Mouse (Mus musculus) liver, adult (tissue): ENCODE measurements around the gene Trabd2b.

ENCODE experiments used
- GATA4 ChIP-seq: IDR thresholded peaks from 2 replicates; pipeline ENCODE4 v1.6.1; 2014; ENCODE audit warnings: mild to moderate bottlenecking, low read length; ENCODE audit not compliant: insufficient replicate concordance

Gene Trabd2b

DNA sequence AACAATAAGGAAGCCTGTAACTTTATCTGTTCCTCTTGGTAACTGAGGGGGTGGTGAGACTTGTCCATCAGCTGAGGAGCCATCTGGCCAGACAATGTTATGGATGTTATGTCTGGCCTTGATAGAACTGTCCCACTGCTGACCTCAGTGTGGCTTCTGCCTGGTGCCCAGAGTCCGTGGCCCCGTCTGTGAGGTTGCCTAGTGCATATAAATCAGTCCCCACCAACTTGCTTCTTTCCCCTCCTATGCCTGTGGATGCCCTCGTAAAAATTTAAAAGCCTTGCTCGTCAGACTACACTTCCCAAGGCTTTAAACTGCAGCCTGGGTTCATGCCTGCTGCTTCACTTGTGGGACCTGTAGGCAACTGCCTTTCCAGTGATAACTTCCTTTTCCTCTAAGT is 85.6 kb downstream of the Trabd2b start:
- TF ChIP-seq GATA4 = no peak

DNA sequence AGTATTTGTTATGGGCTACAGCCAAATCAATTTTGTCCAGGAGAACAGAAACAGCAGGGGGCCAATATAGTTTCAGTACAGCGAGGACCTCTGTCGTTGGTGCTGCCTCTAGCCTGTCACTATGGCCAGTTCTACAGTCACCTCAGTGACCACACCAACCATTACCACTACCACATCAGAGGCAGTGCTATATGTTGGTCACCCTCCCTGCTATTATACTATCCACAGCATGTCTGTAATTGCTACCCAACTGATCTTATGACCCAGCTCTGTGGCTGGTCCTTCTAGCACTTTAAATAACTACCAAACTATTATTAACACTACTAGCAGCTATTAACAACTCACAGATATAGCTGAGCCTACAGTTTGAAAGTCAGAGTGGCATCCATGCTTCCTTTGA is 87.5 kb downstream of the Trabd2b start:
- no peak for TF ChIP-seq GATA4

DNA sequence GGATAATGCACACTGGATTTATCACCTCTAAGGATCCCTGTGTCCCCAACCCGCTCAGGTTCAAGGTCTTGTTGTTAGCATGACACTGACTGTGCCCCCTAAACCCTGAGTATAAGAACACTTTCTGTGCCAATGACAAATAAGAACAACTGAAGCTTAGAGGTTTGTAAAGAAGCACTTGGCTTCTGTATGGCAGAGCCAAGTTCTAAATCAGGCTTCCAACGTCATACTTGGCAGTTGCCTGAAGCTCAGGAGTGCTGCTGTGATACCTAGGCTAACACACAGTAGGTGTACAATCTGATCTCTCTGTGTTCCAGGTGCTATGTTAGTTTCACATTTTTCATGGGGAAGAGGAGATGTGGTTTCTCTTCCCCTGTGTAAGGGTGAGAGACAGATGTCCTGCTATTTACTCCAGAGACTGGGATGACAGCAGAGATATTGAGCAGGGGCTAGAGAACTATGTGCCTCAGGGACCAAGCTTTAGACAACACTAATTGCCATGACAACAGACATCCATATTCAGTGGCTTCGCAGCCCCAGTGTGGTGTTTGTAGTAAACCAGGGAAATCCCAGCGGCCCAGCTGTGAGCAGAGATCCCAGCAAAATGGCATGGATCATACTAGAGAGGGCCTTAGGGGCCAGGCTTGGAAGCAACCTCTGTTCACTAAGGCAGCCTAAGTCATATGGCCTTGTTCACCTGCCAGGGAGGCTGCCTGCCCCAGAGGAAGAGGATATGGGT is 89.3 kb downstream of the Trabd2b start:
- TF ChIP-seq GATA4 = no peak

DNA sequence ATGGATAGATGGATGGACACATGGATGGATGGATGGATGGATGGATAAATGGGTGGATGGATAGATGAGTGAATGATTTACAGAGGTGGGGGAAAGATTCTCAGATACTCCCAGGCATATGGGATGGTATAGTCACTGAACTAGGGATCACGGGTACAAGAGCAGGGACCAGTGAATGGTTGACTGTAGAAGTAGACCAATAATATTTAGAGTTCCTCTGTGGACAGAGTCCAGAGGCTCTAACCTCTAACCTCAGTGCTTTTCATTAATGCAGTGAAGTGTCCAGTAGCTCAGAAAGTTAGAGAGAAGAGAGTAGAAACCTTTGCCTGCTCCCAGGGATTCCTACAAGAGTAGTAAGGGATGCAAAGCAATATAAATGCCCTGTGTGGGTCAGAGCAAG is 93.1 kb downstream of the Trabd2b start:
- no peak for TF ChIP-seq GATA4

DNA sequence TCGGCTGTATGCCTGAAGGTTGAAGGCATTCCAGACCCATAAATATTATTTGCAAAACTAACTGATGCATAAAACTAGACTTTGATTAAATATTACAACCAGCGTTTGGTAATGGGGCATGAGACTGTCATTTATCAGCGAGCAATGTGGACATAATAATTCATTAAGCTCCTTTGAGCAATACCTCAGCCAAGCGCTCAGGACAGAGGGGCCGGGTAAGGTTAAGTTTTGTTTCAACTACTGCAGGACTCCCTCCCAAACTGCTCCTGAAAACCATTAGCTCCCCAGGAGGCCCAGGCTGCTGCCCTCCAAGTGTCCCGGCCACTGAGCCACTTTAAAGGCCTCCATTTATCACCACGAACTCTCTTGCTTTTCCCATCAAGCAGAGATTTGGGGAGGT is 93.8 kb downstream of the Trabd2b start:
- TF ChIP-seq GATA4 = no peak

DNA sequence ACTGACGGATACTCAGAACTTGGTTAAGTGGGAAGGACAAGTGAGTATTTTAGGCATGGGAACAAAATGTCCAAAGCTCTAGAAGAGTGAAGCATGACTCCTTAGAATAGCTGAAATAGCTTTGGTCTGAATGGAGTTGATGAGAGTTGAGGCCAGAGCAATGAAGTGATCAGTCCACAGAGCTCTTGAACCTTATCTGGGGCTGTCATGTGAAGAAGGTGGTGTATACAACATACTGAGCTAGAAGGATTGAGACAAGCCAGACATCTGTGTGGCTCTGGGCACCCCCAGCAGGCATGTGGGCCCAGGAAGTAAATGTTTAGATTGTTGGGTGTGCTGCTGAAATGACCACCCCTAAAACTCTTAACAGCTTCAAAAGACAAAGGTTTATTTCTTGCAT is 94.5 kb downstream of the Trabd2b start:
- TF ChIP-seq GATA4 = no peak

DNA sequence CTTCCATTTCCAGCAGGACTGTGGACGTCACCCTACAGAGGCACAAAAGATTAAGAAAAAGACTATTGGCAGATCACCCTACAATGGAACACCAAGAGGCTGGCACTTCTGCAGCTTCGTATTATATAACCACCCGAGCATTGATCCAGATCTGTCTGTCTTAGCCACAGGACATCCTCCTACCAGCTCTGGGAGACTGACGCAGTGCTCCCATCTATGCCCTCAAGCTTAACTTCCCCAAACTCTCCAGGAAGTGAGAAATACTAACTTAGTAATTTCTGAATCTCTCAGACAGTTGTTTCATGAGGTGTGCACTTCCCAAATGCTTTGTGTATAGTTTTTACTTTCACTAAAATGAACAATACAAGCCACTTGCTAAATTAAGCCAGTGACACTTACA is 95.1 kb downstream of the Trabd2b start:
- TF ChIP-seq GATA4 = no peak

DNA sequence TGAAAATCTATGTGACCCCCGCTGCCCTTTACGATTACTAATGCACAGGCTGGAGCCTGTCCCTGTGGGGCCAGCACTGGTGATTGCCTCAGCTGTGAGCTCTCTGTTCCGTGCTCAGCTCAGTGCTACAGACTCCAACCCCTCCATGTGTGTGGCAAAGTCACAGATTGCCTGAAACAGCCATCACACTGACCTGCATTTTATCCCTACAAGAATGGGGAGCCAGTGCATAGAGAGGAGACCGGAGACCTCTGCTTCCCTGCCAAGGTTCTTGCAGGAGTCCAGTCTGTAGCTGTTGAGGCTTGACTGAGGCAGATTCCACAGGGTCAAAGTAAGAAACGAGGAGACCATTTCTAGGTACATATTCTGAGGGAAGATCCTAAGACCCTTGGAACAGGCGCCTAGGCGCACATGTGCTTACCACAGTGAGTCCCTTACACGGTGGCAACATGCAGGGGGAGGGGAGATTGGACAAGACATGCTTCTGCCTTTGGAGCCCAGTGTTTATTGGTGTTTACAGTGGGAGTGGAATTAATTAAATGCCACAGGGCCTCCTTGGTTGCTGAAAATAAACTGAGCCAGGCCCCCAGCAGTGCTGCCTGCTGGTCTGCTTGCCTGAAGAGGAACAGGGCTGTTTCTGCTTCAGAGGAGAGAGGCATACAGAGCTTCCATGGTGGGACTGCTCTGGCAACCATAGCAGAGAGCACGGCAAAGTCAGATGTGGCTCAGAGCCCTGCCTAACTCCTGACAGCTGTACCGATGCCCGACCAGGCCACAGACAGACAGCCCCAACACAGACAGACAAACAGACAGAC is 97.9 kb downstream of the Trabd2b start:
- no peak for TF ChIP-seq GATA4

DNA sequence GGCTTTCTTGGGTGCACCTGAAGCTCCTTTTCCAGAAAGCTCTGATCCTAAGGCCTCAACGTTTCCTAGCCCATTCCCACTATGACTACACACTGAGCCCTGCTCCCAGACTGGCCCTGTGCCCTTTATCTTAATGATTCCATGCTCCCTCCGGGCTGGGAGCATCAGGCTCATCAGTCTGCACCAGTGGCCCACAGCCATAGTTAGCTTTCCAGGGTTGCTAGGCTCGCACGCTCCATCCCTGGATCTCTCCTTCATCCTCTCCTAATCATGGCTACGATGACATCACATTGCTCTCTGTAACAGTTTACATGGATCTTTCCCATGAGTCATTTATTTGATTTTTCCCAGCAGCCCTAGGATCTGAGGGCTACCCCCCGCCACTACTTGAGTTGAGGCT is 103.1 kb downstream of the Trabd2b start:
- no peak for TF ChIP-seq GATA4

DNA sequence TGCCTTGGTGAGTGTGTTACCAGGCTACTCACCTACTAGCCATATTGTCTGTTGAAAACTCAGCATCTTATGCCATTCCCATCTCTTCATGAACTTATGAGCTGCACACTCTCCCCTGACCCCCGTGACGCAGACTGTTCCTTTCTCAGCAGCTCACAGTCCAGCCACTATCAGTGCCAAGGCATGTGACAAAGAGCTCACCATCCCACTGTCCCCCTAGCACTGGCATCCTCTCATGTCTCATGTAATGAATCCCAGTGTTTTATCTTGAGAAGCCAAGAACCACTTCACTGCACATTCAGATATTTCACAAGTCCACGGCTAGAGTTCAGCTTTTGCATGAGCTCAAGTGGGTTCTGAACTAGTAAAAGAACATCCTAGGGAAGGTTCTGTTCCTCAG is 105.1 kb downstream of the Trabd2b start:
- TF ChIP-seq GATA4 = no peak

DNA sequence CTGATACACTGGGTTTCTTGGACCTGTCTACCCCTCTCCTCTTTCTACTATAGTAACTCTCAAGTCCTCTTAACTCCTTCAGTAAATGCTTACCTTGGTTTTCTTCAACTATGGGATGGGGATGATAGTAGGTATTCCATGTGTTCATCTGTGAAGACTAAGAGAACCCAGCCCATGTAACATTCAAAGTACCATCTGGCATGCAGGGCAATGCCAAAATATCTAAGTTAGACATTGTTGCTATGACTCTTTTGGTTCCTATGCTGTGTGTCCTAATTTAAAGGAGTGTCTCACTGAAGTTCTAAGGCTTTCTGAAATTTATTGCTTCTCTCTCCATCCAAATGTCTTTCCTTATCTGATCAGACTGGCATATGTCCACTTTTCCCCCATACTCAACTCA is 106.6 kb downstream of the Trabd2b start:
- no peak for TF ChIP-seq GATA4

DNA sequence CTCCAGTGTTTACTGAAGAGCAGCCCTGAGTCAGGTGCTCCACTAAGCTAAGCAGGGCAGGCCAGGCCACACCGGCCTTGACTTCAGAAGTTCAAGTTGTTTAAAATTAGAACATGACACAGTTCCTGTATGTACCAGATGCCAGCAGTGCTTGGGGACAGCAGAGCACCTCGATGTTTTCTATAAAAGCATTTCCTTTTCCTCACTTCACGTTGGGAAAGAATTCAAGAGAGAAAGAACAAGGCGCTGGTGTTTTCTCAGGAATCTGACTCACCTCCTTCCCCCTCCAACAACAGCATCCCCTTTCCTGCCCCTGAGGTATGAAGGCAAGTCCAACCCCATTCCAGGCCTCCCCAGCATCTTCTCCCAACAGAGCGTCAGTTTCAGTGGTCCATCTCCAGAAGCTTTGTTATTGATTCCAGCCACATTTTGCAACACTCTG is 108.8 kb downstream of the Trabd2b start:
- no peak for TF ChIP-seq GATA4

DNA sequence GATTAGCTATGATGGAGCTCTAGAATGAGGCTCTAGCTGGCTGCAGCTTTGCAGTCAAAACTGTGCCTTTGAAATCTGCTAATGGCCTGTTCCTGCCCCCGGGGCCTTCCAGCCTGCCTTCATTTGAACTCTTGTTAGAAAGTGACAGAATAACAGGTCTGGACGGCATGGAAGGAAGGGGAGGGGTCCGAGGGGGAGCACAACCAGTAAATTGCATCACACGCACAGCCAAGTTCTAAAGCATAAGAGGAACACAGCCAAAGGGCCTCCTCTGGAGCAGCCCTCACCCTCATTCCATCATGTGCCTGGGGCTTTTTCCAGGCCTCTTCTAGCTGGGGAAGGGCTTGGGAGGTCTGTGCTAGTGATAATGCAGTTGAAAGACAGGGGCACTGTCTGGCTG is 110.1 kb downstream of the Trabd2b start:
- no peak for TF ChIP-seq GATA4

DNA sequence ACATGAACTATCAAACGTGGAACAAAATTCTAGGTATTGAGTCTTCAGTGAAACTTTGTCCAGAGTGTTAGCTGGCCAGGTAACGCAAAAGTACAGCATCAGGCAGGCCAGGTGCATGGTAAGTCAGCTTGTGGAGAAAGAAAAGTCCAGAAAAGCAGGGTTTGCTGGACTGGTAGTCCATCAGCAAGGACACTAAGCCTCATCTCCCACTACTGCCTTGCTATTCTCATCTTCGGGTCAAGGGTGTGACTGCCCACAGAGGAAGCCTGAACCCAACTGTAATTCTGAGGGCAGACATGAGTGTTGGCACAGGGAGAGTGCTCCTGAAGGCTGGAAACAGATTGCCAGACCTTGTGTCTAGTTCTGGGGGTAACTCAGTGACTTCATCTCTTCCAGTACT is 111.5 kb downstream of the Trabd2b start:
- TF ChIP-seq GATA4 = no peak

DNA sequence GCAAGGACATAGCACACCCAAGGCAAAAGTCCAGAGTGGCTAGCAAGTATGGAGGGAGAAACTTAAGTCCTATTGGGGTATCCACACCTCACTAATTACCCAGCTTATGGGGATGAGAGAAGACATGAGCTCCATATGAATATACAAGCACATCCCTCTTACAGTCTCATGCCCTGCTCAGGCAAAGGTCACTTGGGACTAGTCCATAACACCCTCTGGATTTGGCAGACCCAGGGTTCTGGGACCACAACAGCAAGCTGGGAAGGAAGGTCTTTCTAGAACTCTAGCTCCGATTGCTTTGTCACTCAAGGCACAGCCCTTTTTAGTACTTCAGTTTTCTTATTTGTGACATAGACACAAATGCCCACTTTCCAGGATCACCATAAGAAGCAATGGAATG is 112.0 kb downstream of the Trabd2b start:
- TF ChIP-seq GATA4 = no peak

DNA sequence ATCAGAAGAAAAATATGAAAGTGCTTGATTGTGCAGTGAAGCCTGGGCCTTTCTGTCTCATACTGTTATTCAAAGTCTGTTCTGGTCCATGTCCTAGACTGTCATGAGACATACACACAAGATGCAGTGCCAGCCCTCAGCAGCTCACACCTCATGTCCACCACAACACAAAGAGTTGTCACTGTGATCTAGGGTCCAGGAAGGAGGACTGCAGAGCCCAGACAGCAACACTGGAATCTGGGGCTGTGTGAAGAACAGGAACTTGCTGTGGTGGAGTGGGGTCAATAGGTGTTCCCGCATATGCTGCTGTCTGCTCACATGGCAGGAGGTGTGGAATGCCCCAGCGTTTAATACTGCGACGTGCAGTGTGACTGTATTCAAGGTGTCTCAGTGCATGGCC is 112.8 kb downstream of the Trabd2b start:
- no peak for TF ChIP-seq GATA4
